Mouse (Mus musculus) hindlimb bud, embryonic 11.5 days (tissue): Measurements from ENCODE around the gene Cstf1.
A peak's percentile ranks its signal among the peaks of the same experiment; 100 is the strongest.

Source experiments
- DNase-seq: peaks from one replicate; pipeline ENCODE4 v3.0.0-alpha.2; 2012; ENCODE audit warnings: low read depth, low spot score; ENCODE audit errors: extremely low spot score

The Cstf1 gene

DNA sequence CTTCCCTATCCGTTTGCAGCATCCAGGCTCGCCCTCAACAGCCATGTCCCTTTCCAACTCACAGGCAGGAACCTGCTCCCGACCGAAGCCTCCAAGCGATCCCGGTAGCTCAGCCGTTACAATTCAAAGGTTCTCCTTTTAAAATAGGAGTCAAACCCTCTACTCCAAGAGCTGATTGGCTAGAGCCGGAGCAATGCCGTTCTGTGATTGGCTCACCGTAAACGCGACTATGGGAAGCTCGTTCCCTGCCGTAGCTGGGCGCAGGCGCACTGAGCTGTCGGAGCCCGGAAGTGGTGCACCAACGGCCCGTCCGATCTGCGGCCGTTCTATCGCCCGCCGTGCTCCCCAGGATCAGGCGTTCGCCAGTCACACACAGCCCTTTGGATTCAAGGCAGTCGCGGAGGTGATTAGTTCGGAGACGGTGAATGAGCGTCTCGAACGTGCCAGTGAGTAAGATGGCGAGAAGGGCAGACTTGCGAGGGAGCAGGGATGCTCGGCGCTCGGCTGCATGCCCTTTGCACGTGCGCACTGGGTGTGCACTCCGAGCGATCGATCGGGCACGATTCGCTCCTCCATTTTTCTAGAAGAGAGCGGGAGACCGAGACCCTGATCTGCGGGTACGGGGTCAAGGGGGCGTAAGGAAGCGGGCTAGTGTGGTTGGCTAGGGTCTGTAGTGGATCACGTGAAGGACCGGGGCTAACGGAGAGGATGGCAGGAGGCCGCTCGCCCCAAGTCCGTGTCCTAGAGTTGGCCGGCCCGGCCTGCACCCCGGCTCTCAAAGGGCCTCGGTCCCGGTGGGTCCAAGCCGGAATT lies at the start of gene Cstf1, which contains the start of gene Aurka:
Gene Cstf1 (plus strand): TSS at position 271 of the 813 bp plus-strand sequence.
Gene Aurka (minus strand): TSS at position 125 of the 813 bp plus-strand sequence.
- peak; percentile 93 for DNase-seq

DNA sequence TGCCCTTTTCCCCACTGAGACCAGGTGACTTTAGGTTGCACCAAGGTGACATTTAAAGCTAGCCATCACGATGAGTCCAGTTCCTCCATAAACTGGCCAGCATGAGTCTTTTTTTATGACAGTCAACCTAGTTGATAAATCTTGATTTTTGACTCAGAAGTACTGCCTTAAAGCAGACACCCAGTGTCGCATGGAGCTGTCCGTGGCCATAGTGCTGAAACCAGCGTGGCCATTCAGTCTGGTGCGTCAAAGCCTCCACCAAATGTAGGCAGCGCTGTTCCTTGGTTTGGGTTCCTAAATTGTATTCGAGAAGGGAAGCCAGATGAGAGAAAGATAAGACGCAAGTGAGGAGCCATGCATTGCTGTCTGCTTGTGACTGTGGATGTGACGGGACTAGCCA lies 49.6 kb upstream of the Cstf1 start:
- DNase-seq = peak; percentile 50

GRCm38 (mm10) chr2:172328248-172328647 lies 42.2 kb upstream of the Cstf1 start:
- no peak for DNase-seq

DNA sequence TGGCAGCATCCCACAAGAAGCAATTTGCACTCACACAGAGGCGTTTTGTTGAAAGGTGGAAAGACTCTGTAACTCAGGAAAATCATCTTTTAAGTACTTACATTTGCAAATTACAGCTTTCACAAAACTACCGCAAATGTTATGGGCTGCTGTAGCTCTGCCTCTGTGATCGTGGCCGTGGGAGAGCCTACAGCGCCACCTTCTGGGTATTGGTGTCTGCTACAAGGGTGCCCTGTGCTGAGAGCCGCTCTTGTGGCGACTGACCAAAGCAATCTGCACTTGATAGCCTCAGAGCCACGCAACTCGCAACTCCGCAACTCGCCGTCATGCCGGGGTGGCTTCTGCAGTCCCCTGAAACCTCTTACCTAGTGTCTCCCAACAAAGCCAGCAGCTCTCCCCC lies 41.3 kb upstream of the Cstf1 start:
- no peak for DNase-seq

GRCm38 (mm10) chr2:172338206-172338942 lies 32.1 kb upstream of the Cstf1 start:
- DNase-seq = no peak

DNA sequence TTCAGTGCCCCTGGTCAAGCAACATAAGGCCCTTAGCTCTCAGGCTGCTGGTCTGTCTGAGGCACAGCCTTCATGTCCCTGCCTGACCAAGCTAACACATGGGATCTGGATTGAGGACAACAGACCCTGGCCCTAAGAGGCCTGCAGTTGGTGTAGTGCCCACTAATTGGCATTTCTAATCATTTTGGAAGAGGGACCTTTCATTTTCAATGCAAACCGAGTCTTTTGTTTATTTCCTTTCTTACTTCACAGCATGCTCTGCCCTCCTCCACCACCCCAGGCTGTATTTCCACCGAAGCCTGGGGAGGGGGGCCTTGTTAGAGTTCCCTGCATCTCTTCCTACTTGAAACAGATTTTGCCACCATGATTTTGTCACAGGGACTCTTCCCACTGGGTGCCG lies 29.5 kb upstream of the Cstf1 start:
- no peak for DNase-seq

DNA sequence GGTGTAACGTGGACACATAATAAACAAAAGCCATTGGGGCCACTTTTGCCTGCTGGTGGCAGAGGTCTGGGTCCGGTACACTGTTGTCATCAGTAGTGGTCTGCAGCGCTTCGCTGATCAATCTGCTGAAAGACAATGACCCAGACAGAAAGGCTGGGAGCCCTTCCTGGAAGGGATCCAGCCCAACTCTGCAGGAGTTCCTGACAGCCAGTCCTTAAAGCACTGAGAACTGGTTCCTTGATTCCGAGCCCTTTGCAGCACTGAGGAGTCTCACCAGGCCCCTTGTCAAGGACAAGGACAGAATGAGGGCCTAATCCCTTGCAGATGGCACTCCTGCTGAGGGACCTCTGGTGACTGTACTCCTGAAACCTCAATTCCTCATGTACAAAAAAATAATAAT lies 28.9 kb upstream of the Cstf1 start:
- DNase-seq = no peak

- DNase-seq = no peak
Observed at GRCm38 (mm10) chr2:172343751-172344150, 26.7 kb upstream of the Cstf1 start.

GRCm38 (mm10) chr2:172344669-172345068 lies 25.8 kb upstream of the Cstf1 start:
- no peak for DNase-seq

GRCm38 (mm10) chr2:172345258-172345738 lies 25.2 kb upstream of the Cstf1 start, which contains the start of gene Fam210b:
Fam210b (plus strand) TSS chr2:172345565.
- DNase-seq = peak; percentile 78

GRCm38 (mm10) chr2:172346034-172346929 lies 24.2 kb upstream of the Cstf1 start:
- no peak for DNase-seq

- DNase-seq = no peak
Observed at GRCm38 (mm10) chr2:172346933-172347611, 23.4 kb upstream of the Cstf1 start.

GRCm38 (mm10) chr2:172348297-172348950 lies 22.1 kb upstream of the Cstf1 start:
- no peak for DNase-seq

- DNase-seq = no peak
Observed at GRCm38 (mm10) chr2:172349776-172350175, 20.7 kb upstream of the Cstf1 start.

- no peak for DNase-seq
Observed at GRCm38 (mm10) chr2:172350773-172351172, 19.7 kb upstream of the Cstf1 start.

DNA sequence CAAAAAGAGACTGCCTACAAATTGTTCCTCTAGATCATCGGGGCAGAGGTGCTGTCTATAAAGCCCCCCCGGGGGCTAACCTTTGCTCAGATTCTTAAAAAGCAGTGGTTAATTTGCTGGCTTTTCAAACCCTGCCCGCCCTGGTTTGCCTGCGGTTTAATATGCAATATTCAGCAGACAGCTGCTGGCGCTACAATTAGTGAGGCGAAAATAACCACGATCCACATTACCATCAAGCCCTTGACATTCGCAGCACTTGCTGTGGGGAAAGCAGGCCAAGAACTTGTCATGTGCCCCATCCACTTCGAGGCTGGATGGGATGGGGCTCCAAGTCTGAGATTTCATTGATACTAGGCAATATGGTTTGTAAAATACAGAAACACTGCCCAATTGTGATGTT lies 17.3 kb upstream of the Cstf1 start:
- no peak for DNase-seq

GRCm38 (mm10) chr2:172354761-172355160 lies 15.7 kb upstream of the Cstf1 start:
- no peak for DNase-seq

DNA sequence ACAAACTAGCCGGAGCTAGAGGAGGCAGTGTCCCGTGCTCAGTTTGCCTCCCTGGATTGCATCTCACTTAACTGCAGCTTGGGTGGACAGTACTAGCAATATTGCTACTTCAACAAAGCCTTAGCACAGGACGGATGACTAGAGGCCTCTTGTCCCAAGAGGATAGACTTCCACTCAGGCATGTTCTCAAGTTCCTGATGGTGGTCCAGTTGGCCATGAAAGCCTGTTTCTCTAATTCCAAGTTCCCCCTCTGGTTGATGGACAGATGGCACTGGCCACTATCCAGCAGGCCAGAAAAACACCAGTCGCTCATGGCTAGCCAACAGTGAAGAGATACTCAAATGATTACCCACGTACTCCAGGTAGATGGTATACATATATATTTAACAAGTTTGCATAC lies 14.6 kb upstream of the Cstf1 start:
- DNase-seq = no peak

DNA sequence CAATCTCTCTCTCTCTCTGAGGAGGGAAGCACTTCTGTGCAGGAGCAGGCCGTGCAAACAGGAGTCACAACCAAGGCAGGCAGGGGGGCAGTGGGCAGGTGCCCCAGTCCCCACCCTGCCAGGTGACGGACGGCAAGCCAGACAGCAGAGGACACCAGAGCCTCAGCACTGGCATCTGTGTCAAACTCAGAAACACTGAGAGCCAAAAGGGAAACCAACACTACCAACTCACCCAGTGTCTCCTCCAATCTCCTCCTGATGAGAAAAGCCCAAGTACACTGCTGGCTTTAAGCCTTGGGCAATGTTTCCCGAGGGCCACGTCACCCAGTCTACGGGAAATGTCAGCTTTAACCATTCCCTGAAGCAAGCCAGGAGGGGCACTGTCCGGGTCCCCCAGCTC lies 7.3 kb upstream of the Cstf1 start:
- no peak for DNase-seq

DNA sequence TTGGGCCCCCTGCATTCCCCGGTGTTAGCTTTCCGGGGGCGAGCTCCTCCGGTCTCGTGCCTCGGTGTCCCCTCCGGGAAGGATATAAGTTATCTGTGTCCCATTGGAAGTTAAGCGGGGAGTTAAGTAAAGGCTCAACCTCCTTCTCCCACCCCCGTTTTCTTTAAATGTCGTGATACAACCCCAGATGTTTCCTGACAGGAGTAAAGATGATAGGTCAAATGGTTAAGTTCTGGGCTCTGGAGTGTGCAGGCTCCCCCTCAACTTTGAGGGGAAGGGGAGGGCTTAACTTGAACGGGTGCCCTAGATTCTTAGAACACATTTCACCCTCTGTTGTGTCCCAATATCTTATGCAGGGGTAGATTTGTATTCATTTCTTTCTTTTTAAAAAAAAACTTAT lies 777 bp downstream of the Cstf1 start:
- no peak for DNase-seq
